Mouse (Mus musculus): ENCODE results near the gene Mcm10. TPM values are rescaled to one million over a fixed set of nuclear protein-coding genes. Genes with fewer than 3 reads are reported as not detected.
"Not testable (repeated sequence)": the region's sequence is repeated elsewhere in the genome, so short reads cannot be mapped to it uniquely, and the experiment has no call there.

Mcm10 gene
- total RNA-seq, 2 experiments from 2014 or later: 2.3 to 4.7 TPM

GRCm38 (mm10) chr2:4985000-4985399 is 27.6 kb downstream of the Mcm10 start:
- no peak for DNase-seq

- DNase-seq: no peak
Observed at GRCm38 (mm10) chr2:4983987-4984386, 28.6 kb downstream of the Mcm10 start.

GRCm38 (mm10) chr2:4978091-4978490 is 34.5 kb downstream of the Mcm10 start:
- no peak for DNase-seq

DNA sequence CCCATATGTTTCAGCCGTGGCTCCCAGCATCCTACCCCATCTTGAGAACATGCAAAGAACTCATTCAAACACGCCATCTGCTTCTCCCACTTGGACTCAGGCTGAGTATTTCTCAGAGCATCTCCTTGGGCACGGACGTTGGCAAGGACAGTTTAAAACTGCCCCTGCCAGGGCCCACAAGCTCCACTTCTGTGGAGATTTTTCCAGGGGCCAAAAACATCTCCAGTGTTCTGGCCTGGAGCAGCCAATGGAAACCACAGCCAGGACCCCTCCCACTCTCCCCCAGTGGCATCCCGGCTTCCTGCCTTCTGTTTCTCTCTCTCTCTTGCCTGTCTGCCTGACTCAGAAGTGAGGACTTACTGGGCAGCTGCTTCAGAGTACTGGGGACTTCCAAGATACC is 36.8 kb downstream of the Mcm10 start, which contains the start of gene Ucma:
Ucma (plus strand) TSS at position 316 of the 400 bp plus-strand sequence.
- DNase-seq: no peak

DNA sequence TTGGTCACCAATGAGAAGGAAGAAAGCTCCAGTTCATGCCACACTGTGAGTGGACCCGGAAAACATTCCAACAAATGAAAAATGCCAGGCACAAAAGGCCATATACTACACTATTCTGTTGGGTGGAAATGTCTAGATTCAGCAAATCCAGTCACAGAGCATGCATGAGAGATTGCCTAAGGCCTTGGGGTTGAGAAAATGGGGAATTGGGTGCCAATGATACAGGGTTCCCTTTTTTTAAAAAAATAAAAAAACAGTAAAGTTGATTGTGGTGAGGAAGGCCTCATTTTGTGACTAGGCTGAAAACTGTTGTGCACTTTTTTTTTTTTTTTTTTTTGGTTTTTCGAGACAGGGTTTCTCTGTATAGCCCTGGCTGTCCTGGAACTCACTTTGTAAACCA is 43.5 kb downstream of the Mcm10 start:
- no peak for DNase-seq

GRCm38 (mm10) chr2:4967806-4968205 is 44.8 kb downstream of the Mcm10 start:
- no peak for DNase-seq

DNA sequence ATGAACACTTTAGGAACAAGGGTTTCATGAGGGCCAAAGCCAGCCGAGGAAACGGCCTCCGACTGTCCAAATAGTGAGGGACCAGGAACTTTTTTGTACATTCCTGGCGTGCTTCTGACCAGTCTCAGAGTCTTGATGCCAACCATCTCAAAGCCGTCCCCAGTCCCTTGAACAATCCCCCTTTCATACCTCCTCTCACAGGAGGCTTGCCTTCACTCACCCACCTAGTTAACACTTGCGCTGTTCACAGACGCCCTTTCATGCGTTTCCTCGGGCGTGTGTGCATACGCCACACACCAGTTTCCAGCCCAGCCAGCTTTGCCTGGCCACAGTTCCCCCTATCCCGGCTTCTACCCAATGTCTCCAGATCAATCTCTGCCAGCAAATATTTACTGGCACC is 54.6 kb downstream of the Mcm10 start:
- no peak for DNase-seq

GRCm38 (mm10) chr2:4954216-4954760 is 58.3 kb downstream of the Mcm10 start:
- DNase-seq: no peak

DNA sequence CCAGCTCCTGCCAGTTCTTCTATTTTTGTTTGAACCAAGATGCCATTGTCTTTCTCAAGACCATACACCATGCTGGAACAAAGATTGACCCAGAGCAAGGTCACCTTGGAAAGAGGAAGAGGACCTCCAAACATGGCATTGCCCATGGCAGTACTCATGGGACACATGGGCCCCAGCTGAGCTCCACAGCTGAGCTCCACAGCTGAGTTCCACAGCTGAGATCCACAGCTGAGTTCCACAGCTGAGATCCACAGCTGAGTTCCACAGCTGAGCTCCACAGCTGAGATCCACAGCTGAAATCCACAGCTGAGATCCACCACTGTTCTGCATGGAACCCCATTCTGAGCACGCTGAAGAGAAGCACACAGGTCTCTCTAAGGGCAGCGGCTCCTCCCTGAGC is 61.6 kb downstream of the Mcm10 start:
- no peak for DNase-seq

DNA sequence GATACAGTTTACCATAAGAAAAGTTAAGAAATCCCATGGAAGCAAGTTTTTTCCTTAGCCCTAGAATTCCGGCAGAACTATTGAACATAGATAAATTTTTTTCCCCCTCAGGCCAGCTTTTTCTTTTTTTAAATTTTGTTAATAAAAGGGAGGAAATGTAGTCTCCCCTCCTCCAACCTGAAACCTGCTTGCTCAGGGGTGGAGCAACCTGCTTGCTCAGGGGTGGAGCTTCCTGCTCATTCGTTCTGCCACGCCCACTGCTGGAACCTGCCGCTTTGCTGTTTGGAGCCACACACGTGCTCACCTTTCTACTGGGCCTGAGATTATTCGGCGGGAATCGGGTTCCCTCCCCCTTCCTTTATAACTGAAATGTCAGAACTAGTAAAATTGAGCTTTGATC is 62.9 kb downstream of the Mcm10 start:
- DNase-seq: not testable (repeated sequence)

DNA sequence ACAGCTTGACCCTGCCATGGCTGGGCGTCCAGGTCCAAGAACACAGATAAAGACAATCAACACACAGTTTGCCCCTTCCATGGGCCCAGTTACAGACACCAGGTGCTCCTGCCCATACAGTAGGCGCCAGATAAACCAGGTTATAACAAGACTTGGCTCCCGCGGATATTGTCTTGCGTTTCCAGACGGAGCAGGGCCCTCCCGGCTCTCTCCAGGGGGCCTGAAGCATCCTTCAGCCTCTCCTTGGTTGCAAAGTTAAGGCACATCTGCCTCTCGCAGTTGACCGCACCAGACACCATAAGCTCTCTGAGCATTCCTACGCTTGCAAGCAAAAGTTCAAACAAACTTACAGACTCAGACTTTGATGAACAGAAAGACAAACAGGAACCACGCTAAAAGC is 71.7 kb downstream of the Mcm10 start:
- DNase-seq: no peak

Other genes with a start within 250 kb of the Mcm10 start
- 10 to 100 TPM; 24.0 to 29.2 TPM for gene Sephs1, start 131.2 kb downstream of the Mcm10 start, total RNA-seq (2021)
- gene Phyh, start 93.8 kb downstream of the Mcm10 start, total RNA-seq (2021): 10 to 100 TPM; 71.6 to 83.9 TPM
- gene Ucma, start 36.7 kb downstream of the Mcm10 start, total RNA-seq (2021): under 1 TPM in 1 of 2 experiments, not detected in 1; 0.75 TPM
- gene Optn, start 51.3 kb upstream of the Mcm10 start, total RNA-seq (2021): 10 to 100 TPM; 23.5 to 26.4 TPM
- 1 to 10 TPM; 6.7 to 8.6 TPM for gene Ccdc3, start 125.0 kb upstream of the Mcm10 start, total RNA-seq (2021)